Mouse (Mus musculus): ENCODE data around the gene Dennd4c.
A peak's percentile ranks its signal among the peaks of the same experiment; 100 is the strongest.

The Dennd4c gene

DNA sequence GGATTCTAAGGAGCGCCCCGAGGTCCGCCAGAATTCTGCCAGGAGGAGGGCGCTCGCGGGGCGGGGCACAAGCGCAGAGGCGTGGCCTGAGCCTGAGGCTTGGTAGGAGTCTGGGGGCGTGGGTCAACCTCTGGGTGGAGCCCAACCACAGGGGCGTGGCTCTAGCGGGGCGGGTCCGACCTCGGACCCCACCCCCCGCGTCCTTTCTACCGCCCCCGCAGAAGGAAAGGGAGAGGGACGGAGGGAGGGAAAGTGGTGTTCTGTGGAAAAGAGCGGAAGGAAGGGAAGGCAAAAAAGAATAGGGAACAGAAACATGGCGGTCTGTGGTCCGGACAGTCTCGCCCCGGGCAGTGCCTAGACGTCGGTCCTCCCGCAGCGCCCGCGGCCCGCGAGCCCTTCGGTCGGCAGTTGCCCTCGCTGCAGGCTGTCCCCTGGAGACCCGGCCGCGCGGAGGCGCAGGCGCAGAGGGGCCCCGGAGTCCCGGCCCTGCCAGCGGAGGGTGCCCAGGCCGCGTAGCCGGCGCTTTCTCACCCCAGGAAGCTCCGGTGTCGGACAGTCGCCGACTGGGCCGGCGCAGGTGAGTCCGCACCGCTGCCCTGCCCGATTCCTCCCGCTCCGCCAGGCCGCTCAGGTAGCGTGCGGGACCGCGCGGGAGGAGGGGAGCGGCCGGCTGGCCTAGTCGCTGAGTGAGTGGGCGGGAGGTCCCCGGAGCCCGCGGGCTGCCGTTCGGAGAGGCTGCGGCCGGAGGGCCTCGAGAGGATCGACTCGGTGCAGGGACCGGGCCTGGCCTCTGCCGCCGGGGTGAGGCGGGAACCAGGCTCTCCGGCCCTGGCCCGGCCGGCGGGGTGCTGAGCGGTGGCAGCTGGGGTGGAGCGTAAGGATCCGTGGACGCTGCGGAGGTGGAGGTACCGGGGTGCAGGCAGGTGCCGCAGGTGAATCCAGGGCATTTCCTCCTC, at the start of gene Dennd4c:
Gene Dennd4c (plus strand): TSS at position 220 of the 956 bp plus-strand sequence.
- DNase-seq (ENCODE audit: low read depth, low spot score): peak; percentile 93

DNA sequence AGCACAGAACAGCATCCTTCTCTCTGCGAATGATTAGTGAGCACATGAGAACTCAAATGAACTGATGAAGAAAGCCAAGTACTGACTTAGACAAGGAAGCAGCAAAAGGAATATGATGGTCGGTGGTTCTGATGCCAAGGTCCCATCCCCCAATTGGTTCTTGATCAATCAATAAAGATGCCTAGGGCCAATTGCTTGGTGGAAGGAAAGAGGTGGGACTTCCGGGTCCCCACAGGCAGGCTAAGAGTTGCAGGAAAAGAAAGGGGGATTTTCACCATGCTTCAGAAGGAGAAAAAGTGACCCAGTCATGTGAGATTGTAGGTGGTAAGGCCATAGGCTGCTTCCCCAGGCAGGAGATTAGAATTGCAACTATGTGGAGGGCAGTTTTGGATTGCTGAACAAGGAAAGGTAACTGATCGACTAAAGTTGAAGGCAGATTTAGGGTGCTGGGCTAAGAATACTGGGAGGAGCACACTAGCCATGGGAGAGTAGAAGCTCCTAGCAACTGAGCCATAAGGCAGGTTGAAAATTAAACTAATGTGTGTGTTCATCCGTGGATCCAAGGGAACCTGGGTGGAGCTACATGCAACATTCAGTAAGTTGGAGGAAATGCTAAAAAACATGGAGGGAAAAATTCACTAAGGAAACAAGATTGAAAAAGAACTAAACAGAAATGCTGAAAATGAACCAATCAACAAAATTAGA, 49.0 kb upstream of the Dennd4c start:
- DNase-seq (ENCODE audit: low read depth, low spot score): no peak

DNA sequence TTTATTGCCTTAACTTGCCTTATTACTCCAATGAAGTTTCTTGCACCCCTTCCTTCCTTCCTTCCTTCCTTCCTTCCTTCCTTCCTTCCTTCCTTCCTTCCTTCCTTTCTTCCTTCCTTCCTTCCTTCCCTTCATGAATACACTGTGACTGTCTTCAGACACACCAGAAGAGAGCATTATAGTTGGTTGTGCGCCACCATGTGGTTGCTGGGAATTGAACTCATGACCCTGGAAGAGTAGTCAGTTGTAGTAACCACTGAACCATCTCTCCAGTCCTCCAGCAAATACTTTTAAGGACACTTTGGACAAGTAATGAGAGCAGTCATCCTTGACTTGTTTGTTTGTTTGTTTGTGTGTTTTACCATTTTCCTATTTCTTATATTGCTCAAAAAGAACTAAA, 39.6 kb upstream of the Dennd4c start:
- DNase-seq (ENCODE audit: low read depth, low spot score): no peak

DNA sequence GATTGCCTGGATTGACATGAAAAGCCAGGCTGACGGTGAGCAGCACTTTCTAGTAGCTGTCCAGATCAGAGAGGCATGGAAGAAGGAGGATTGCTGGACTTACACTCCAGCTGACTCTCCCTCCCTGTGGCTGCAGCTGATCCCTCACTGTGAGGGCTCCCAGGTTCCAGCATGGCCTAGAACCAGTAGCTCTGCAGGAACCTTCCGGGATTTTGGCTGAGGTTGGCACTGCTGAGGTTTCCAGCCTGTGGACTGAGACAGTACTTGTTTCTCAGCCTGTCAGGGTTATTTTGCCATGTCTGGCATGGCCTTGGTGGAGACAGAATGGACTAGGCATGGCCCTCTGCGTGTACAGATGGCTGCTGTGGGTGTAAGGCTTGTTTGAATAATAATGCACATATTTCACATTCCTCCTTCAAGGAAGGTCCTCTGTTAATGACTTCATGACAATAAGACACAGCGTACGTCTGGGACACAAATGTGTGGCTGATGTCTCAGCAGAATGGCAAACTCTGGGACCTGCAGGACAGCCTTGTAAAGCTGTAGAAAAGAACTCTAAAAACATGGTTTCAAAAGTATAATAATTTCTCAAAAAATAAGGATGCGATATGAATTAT, 38.2 kb upstream of the Dennd4c start:
- DNase-seq (ENCODE audit: low read depth, low spot score): no peak

DNA sequence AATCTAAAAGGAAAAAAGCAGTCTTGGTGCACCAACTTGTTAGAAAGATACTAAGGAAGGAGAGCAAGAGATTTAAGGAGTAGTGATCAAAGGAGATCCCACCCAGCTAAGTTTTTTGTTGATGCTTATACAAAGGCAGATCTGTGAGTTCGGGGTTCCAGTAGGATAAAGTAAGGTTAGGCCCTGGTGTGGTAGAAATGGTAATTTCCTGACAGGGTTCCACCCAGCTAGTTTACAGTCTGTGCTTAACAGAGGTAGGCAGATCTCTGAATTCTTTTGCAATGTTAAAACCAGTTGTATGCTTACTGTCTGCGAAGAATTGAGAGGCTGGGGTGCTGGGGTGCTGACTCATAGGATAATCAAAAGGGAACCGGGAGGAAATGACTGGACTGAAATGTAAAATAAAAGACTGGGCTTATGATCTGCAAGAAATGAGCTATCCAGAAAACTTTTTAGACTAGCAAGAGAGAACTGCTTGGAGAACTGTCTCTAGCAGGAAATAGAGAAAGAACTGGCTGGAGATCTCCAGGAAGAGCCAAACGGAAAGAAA, 37.6 kb upstream of the Dennd4c start:
- no peak for DNase-seq (ENCODE audit: low read depth, low spot score)

DNA sequence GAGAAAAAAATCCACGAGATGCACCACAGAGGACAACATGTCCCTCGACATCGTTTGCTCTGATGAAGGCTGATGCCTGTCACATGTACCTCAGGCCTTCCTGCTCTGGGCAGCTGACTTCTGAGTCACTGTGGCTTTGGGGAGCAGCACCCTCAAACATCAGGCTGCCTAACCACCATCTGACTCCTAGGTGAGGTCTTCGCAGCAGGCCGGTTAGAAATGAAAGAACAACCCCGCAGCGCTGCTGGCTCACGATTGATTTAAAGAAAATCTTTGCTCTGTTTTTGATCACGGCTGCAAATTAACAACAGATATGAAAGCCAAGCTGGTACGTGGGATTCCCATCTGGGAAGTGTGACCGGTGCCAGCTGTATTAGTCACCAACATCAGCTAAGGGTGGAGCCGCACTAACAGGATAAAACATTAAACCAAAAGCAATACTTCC, 35.6 kb upstream of the Dennd4c start:
- DNase-seq (ENCODE audit: low read depth, low spot score): peak; percentile 55

DNA sequence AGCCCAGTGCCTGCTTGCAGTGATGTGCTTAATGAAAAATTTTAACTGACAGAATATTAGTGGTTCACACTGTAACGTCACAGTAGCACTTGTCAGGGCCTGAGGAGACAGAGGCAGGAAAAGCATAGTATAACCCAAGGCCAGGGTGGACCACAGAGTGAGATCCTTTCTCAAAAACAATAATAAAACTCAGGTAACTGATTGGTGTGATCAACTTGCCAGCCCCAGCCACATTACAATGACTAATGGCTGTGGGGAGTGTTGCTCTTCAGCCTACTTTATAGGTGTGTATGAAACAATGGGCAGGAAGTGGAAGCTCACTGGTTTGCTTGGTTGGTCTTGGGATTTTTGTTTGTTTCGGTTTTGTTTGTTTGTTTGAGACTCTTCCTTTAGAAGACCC, 34.8 kb upstream of the Dennd4c start:
- DNase-seq (ENCODE audit: low read depth, low spot score): peak; percentile 16

DNA sequence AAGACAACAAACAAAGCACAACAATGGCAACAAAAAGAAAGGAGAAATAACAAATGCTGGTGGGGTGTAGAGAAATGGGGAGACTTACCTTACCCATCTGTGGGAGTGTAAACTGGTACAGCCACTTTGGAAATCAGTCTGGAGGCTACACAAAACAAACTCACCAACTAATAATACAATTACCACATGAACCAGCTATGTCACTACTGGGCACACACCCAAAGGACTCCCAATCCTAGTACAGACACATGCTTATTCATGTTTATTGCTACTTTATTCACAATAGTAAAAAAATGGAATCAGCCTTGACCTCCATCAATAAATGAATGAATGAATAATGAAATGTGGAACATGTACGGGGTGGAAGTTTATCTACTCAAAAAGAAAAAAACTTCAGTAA, 33.0 kb upstream of the Dennd4c start:
- DNase-seq (ENCODE audit: low read depth, low spot score): no peak

DNA sequence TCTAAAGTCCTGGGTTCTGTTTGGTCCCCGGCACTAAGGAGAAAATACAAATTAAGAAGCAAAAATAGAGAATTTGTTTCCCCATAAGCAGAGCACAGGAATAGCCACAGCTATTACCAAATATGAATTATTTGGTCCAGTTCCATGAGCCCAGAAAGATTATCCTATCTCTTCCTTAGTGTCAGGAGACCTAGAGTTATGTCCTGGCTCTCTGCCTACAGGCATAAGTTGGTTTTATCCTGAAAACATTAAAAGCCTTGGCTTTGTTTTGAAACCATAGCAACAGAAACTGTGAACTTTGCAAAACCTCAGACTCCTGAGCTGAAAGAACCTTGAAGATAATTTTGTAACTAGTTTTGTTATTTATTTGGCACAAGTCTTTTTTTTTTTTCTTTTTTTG, 31.2 kb upstream of the Dennd4c start:
- DNase-seq (ENCODE audit: low read depth, low spot score): no peak

DNA sequence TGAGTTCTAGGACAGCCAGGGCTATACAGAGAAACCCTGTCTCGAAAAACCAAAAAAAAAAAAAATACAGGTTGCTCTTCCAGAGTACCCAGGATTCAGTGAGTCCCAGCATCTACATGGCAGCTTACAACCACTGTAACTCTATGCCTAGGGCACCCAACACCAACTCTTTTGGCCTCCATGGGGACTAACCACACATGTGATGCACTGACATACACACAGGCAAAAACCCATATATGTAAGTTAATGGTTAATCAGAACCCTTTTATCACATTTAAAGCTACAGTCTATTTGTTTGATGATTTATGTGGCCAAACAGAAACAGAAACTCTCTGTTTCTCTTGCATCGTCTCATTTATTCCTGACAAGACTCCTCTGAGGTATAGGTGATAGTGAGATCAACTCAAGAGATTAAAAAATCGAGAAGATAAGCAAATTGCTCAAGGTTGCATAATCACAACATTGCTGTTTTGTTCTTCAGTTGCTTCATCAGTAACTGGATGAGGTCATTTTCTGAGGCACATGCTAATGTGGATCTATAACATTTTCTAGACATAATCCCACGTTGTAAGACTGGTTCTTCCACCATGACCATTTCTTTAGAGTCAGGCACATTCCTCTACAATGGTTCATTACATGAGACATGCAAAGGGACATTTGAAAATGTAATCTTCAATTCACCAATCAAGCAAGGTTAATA, 29.3 kb upstream of the Dennd4c start:
- DNase-seq (ENCODE audit: low read depth, low spot score): no peak

DNA sequence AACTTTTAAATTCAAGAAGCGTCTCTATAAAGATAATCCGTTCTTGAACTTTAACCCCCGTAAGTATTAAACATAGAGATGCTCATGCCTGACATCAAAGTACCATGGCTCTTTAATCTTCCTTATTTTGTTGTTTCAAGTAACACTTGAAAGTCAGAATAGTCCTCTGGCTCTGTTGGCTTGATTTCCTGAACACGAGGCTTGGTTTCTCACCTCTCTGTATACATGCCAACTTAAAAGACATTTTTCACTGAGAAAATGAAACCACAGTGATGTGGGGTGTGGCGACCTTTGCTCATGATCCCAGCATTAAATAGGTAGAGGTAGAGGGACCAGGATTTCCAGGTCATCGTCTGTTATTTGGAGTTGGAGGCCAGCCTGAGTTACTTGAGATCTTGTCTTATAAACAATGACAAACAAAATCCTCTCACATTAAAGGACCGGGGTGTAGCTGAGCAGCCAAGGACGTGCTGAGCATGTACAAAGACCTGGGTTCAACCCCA, 26.4 kb upstream of the Dennd4c start:
- DNase-seq (ENCODE audit: low read depth, low spot score): peak; percentile 15

DNA sequence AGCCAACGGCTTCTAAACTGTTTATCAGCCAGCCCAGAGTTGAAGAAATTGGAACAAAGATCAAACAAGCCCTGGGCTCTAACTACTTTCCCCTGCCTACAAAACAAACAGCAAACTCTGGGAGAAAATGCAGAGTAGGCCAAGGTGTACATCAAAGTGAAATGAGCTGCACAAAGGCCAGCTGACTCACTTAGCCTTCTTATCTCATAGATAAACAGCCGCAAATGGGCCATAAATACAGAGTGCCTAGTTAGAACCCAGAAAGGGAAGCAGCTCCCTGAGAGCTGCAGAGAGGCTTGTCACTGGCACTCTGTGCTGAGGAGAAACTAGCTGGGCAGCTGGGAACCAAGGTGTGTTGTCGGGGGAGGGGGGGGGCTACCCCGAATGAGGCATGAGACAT, 23.2 kb upstream of the Dennd4c start:
- DNase-seq (ENCODE audit: low read depth, low spot score): no peak

DNA sequence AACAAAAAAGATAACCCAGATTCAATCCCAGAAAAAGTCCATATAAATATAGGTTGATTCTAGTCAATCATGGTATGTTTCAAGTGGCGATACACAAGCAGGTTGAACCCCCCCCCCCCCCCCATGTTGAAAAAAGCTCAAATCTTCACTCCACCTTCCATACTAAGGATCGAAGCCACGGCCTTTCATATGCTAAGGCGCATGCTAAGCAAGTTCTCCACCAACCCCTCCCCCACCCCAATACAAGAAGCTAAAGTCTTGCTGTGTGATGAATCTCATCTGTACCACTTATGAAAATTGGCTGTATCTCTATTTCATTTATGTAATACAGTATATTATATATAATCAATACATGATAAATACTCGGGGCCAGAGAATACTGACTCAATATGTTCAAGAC, 22.2 kb upstream of the Dennd4c start:
- no peak for DNase-seq (ENCODE audit: low read depth, low spot score)

DNA sequence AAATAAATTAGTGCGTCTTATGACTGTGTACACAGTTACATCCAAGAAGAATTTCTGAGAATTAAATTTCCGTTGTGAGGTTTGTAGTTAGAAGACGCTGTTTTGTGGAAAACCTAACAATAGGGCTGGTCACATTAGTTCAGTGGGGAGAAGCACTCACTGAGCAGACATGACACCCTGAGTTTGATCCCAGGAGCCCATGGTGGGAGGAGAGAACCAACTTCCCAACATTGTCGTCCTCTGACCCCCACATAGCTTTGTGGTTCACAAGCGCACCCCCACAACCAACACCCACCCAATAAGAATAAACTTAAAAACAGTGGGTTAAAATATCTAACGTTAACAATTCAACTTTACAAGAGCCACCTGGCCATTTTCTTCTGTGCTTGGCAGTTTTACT, 18.5 kb upstream of the Dennd4c start:
- no peak for DNase-seq (ENCODE audit: low read depth, low spot score)

DNA sequence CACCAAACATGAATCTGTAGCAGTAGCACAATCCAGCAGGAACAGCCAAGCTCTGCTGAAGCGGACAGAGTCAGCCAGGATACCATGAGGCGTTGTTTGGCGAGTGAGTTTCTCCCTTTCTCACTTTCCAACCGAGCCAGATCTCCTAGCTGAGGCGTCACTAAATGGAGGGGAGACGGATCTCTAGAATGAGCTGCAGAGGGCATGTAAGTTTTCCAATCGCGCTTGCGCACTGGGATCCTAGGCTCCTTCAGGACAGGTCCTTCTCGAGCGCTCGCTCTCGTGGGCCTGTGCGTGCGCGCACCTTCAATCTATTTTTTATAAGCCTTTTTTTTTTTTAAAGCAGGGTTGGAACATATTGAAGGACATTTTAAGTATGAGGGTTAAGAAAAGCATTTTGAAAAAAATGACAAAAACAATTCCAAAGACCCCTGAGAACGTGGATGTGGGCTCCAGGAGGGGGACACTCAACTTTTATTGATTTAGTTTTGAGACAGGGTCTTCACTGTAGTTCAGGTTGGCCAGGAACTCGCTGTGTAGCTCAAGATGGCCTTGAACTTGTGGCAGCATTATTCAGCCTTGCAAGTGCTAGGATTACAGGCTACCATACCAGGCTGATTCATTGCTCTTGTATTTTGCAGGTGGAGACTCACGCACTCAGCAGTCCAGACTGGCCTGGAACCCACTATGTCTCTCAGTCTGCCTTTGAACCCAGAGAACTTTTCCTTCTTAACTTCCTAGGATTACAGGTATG, 14.1 kb upstream of the Dennd4c start:
- DNase-seq (ENCODE audit: low read depth, low spot score): no peak

DNA sequence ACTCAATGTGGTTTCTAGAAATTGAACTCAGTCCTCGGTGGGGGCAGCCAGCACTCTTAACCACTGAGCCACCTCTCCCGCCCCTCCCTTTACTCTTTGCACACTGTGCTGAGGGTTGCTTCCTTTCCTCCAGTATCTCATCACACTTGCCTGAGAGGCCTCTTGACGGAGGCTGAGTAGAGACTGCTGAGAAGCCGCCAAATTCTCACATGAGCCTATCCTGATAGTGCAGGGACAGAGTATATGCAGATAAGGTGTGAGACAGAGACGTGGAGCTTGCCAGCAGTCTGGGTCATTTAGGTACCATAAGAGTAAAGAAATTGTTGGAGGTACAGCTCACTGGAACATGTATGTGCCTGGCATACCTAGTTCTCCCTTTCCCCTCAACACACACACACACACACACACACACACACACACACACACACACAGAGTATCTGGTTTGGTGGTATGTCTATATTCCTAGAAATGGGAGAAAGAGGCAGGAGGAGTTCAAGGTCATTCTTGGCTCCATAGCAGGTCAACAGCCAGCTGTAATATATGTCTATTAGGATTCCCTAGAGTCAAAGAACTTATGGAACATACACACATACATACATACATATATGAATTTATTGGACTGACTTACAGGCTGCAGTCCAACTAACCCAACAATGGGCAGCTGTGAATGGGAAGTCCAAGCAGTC, 8.9 kb upstream of the Dennd4c start:
- no peak for DNase-seq (ENCODE audit: low read depth, low spot score)

DNA sequence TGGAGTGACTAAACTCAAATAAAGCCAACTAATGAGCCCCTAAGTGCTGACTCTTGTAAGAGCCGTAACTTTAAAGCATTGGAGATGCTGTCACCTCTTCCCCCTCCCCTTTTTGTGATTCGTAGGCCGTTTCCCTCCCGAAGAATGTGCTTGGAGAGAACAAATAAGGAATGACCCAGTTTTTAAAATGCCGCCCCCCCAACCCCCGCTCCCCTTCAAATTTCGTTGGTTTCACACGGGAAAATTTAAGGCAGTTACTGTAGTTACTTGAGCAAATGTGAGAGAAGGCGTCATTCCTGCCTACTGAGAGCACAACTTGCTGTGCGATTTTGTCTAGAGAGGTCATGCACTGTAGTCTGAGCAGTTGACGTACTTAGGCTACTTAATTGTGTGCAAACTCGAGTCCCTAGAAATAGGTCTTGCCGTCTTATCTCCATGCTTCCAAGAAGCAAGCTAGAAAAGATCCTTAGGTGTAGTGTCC, 1.0 kb downstream of the Dennd4c start:
- DNase-seq (ENCODE audit: low read depth, low spot score): peak; percentile 41

DNA sequence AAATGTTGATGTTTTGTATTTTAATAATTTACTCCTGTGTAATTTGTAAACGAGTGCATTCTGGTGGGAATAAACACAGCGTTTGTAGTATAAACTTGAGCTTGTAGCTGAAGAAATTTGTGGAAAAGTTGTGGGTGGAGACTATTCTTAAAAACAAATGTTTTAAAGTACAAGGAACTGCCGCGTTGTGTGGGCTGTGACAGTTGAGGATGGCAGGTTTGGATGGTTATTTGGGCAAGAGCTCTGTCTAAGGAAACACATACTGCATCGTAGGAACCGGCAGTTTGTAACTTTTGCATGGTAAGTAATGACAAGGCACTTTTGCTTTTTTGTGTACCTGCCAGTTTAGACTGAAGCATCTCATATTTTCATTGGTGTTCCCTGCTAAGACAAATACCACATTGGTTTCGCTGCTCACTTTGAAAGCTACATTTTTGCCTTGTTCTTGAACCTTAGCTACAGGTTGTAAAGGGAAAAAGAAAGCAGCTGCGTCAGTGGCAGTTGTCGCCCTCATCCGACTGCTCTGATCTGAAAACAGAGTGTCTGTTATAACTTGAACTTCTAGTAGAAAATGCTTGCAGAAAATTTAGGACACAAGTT, 2.1 kb downstream of the Dennd4c start:
- DNase-seq (ENCODE audit: low read depth, low spot score): peak; percentile 49

DNA sequence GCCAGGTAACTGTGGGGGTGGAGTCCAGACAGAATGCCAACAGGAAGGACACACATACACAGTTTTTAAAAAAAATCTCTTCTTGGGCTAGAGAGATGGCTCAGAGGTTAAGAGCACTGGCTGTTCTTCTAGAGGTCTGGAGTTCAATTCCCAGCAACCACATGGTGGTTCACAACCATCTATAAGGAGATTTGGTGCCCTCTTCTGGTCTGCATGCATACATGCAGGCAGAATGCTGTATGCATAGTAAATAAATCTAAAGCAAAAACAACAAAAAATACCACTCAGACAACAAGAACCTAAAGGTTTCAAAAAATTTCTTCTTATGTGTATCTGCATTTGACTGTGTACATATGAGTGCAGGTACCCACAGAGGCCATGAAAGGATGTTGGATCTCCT, 16.0 kb downstream of the Dennd4c start:
- no peak for DNase-seq (ENCODE audit: low read depth, low spot score)

Measured in CD4-positive, CD25-positive, alpha-beta regulatory T cell, adult 2 months (primary cell).